Mouse (Mus musculus) T-helper 2 cell (primary cell): ENCODE measurements around the gene Setd3.

Experiments used
- in situ Hi-C: fragments of 300-600 bp; cut with MboI, MseI; formaldehyde crosslinking; loops from one replicate; pipeline ENCODE4 v1.15.1; 2025; ENCODE audit warnings: high pct_unique_total_duplicates

The Setd3 gene

DNA sequence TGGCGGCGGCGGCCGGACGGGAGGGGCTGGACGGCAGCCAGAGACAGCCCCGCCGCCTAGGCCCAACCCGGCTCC lies at the start of gene Setd3:
Gene Setd3 (minus strand): TSS at position 69 of the 75 bp plus-strand sequence.
- in situ Hi-C loops: no loop called here

DNA sequence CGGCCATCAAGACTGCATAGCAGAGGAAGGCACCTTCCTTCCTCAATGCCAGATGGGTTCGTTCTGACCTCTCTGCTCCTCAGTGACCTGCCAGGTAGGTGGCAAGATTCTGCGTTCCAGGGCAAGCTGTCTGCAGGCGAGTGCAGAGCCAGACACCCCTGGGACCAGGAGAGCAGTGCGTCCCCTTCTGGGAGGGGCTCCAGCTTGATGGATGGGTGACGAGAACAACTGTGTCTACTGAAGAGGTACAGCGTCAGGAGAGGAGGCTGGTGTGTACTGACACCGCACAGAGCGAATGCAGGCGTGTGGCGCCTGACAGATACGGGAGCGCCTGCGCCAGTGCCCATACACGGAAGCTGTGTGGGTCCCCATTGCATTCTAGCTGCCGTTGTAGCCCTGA lies 48.4 kb upstream of the Setd3 start:
- in situ Hi-C loops: no loop called here

DNA sequence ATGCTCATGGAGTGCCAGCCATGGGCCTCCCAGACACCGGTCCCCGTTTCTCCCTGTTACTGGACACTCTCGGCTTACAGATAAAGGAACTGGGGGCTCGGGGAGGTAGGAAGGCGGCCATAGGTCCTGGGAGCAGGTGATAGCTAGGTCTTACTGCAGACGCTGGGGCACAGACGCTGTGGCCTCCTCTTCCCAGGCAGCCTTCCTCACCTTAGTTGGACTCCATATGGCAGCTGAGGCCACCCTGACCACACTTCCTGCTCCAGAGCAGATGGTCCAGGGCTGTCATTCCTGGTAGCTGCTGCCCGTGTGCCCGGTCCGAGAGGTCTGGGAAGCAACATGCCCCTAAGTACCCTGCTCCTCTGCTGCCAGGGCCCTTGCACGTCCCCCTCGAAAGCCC lies 47.8 kb upstream of the Setd3 start:
- in situ Hi-C loops: no loop called here

DNA sequence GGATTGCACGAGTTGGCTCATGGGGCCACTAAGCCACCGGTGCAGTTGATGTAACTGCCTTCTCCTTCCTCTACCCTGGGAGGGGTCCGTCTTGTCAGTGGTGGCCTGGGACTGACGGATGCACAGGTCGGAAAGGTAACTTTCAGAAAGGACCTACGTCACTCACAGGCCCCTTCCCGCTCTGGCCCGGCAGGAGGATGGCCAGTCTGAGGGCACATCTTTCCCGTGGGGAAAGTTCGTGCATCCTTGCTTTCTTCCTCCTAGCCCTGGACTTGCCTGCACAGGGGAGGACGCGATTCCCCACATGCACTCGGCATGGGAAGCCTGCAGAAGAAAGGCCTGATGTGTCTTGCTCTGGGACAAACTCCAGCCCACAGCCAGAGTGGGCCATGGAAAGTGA lies 47.1 kb upstream of the Setd3 start:
- in situ Hi-C loops: no loop called here

DNA sequence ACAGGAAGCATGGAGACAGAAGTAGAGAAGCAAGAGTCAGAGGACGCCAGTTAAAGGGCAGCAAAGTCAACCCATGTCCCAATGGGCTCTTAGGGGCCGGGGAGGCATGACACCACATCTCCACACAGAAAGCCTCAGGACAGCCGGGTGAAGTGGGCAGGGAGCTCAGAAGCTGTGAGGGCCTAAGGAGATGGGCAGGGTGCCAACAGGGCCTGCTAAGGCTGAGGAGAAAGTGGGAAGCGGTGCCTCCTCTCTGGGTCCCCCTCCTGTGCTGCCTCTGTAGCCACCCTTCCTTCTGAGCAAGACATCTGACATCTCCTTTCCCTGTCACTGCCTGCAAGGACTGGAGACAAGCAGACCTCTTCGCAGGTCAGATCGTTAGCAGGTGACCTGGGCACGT lies 46.7 kb upstream of the Setd3 start:
- in situ Hi-C loops: no loop called here

DNA sequence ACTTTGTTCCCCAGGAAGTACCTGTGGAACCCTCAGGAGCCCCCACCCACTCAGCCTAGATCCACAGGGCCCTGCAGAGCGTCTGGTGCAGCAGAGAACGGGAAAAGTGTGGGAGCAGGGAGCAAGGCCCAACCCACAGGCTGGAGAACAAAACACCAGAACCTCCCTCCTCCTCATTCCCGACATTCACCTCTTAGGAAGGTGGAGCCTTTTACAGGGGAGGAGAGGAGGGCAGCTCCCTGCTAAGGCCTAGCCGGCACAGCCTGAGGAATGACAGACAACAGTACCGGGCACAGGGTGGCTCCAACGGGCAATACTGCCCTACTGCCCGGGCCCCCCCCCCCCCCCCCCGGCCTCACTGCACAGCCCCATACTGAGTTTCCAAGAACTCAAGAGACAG lies 44.2 kb upstream of the Setd3 start:
- in situ Hi-C loops: no loop called here

DNA sequence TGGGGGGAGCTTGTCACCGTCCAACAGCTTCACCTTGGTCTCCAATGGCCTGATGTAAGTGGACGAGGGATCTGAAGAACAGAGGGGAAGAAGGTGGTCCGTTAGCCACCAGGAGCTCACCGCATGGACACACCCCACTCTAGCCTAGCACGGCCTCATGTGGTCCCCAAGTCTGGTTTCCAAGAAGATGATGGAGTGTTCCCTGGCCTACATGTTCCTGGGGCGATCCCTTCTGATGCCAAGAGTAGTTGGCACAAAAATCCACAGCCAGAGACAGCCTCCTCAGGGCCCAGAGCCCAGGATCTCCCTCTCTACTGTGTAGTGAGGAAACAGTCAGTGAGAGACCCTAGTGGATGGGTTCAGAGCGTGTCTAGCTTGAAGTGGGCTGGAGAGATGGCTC lies 42.6 kb upstream of the Setd3 start:
- in situ Hi-C loops: no loop called here

DNA sequence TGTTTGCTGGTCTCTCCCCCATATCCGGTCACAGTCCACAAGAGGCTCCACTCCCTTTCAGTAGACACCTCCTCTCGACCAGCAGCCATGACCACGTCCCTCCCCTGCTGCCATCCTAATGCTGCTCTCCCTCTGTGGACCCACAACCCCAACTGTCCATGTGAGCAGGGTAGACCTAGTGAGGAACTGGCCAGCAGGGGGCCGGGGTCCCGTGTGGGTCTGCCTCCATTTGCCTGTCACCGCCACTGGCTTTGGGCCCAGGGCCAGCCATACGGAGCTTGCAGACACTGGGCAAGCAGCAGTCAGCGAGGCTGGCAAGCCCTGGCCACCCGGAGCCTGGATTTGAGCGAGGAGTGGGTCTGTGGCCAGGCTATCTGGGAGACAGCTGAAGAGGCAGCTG lies 42.1 kb upstream of the Setd3 start:
- in situ Hi-C loops: no loop called here

DNA sequence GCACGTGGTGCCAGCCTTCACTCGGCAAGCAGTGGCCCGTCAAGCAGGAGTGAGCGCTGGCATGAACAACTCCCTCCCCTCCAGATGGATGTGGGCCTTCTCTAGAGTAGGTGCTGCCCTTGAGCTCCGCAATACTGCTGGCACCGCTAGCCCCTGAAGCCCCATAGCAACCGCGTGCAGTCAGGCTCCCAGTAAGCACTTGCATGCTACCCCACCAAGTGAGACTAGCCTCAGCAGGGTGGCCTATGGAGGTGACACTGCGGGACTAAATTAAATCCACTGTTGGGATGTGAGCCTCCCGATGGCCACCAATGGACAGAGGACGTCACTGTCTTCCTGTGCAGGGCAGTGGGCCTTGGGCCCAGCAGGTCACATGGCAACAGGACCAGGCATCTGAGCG lies 41.5 kb upstream of the Setd3 start:
- in situ Hi-C loops: no loop called here

DNA sequence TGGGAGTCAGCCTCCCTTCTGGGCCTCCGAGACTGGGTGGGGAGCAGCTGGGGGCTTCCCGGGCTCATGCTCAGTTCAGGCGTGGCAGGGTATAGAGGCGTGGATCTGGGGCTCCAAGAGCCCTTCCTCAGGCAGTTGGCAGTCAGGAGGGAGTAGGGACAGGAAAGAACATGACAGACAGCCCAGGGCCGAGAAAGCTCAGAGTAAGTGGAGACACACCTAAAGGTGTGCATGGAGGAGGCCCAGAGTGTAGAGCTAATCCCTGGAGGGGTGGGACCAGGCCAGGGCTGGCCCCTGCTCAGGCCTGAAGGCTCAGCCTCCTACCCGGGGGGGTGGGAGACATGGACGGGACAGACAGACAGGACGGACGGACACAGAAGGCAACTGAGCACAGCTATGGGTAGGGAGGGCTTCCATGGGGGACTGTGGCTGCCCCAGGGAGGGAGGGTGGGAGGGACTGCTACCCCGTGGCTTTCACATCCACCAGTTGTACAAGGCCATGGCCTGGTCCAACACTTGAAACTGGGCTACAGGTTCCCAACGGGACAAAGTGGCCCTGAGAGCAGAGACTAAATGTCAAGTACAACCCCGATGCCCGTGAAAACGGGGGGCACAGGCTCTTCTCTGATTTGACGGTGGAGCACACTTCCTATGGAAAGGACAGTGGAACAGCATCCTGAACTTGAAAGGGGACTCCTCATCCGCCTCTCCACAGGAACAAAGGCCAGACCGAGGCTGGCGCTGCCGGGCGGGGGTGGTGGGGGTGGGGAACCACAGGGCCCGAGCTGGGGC lies 40.9 kb upstream of the Setd3 start:
- in situ Hi-C loops: no loop called here

DNA sequence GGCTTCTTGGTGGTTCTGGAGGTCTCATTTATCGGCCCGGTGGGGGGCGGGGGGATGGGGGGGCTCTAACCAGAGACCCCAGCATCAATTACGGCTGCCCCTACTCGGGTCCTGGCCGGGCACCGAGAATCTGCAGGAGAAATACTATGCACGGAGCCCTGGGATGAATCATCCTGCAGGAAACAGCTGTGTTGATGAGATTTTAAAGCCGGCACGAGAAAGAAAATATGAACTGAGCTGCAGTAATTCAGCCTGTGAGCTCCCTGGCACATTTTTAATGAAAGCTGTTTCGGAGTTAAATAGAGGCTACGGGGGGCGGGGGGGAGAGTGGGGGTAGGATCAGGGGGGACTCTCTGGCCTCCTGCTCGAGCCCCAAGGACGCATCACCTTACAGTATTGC lies 40.0 kb upstream of the Setd3 start:
- in situ Hi-C loops: no loop called here

DNA sequence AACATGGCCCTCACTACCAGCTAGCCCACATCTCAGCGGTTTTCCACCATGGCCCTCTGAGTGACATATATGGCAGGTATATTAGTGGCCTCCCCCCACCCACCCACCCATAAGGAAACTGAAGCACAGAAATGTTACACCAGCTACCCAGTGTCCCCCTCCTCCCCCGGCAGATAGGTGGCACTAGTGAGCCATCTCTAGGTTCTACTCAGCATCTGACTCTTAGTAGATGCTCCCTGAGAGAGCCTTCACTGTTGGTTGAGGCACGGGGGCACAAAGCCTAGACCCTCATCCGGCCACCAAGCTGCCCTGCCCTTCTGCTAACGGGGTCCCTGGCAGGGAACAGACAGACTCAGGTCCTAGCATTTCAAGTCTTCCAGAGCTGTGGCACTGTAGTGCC lies 38.5 kb upstream of the Setd3 start:
- in situ Hi-C loops: no loop called here

DNA sequence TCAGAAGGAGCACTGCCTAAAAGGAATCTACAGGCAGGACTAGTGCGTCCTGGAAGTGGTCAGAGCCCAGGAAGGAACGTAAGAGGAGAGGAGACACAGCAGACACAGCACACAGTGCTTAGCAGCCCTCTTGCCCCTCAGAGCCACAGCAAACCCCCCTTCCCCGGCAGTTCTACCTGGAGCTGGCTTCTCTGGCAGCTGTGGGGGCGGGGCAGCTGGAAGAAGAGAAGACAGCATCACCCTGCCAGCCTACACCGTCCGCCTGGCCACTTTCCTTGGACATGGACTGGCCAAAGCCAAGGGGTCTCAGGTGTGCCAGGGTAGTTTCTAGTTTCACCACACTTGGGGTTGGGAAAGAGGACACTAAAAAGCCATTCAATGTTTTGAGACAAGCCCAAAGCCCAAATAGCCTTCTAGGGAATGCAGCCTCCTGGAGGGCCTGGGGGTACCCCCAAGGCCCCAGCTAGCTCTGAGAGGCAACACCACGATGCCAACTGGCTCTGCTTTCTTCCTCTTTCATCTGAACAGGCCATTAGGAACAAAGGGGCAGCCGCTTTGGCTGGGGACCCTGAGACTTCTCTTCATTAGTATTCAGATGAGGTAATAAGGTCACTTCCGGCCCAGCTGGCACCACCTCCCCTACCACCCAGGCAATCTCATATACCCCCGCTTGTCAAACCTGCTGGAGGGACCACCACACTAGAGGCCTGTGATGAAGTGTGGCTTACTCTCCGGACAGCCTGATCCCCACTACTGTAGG lies 37.7 kb upstream of the Setd3 start:
- in situ Hi-C loops: no loop called here

DNA sequence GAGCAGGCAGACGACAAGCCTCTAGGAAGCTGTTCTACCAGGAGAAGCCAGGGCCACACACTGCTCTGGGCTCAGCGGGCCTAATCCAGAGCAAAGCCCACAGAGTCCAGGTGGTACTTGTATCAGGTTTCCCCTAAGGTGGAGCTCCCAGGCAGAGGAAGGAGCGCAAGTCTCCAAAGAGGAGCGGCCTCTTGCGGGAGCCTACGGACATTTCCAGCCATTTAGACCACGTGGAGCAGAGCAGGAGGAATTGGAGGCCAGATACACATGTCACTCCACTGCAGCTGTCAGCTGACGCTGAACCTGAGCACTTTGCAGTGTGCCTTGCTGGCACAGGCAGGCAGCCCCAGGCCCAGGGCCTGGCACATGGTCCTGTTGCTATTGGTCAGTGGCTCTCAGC lies 36.0 kb upstream of the Setd3 start:
- in situ Hi-C loops: no loop called here

DNA sequence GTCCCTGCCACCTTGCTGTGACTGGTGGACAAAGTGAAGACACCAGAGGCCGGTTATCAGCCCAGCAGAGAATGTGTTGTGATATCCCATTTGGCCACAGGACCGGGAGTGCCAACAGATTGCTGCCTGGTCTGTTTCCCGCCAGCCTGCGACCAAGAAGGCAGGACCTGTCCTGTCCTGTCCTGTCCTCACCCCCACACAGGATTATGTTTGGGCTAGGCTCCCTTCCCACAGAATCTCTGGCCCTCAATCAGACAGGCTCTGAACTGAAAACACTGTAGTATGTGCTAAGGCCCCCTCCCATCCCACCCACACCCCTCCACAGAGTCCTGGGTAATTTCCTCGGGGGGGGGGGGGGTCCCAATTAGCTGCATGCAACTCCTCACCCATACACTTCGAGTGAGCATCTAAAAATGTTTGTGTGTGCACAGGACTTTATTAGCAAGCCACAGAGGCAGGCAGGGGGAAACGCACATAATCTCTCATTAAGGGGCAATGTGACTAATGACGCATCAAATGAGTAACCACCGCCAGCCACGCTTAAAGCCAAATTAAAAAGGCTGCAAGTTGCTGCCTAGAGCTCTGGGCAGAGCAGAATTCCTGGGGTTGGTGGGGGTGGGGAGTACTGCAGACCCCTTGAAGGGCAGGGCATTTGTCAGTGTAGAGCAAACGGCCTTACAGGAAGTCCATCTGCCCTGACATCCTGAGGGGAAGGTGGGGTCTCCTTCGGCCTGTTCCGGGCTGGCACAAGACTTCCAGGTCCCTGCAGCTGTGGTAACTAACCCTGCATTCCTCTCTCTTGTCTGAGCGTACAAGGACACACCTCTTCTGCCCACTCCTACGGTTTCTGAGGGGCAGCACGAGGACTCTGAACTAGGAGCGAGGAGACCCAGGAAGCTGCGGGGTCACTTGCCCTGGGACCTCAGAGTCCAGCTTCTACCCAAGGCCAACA lies 34.3 kb upstream of the Setd3 start:
- in situ Hi-C loops: no loop called here

DNA sequence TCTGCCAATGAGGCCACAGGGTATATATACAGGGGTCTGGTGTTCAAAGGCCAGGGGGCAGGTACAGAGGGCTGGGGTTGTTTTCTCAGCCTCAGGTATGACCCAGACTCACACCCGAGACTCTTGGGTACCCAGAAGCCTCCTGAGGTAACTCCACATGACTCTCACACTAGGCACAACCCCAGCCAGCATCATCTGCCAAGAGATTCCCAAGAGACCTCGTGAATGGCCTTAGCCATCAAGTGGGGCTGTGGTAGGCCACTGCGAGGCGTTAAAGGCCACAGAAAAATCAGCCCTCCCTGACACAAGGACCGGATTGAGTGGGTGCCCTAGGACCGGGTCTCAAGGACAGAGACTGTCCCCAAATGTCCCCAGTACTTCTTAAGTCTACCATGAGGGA lies 33.4 kb upstream of the Setd3 start:
- in situ Hi-C loops: no loop called here

DNA sequence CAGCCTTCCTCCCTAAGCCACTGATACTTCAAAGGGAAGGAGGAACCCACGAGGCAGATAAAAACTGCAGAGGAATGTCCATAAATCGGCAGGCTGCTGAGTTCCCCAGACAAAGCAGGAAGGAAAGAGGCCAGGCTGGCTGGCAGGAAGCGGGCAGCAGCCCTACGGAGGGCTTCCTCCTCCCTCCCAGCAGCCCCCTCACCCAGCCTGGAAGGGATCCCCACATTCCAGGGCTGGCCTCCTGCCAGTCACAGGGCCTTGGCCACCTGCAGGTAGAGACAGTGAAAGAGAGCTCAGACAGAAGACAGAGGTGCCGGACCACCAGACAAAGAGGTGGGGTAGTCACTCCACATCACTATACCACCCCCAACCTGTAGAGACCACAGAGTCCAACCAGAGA lies 33.0 kb upstream of the Setd3 start:
- in situ Hi-C loops: no loop called here

DNA sequence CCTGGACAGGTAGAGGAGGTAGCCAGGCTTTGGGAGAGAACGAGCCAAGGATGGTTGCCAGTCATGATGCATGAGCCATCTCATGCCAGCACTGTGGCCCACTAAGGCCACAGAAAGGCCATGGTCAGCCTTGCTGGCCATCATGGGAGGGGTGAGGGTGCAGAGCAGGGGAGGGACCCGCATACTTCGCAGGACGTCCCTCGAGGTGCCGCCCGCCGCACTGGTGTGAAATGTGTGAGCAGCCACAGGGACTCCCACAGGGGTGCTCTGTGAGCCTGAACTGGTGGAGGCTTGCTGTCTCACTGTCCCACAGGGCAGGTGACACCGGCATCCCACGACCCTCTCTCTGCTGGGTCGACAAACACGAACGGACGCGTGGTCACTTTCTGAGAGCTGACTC lies 31.5 kb upstream of the Setd3 start:
- in situ Hi-C loops: no loop called here

DNA sequence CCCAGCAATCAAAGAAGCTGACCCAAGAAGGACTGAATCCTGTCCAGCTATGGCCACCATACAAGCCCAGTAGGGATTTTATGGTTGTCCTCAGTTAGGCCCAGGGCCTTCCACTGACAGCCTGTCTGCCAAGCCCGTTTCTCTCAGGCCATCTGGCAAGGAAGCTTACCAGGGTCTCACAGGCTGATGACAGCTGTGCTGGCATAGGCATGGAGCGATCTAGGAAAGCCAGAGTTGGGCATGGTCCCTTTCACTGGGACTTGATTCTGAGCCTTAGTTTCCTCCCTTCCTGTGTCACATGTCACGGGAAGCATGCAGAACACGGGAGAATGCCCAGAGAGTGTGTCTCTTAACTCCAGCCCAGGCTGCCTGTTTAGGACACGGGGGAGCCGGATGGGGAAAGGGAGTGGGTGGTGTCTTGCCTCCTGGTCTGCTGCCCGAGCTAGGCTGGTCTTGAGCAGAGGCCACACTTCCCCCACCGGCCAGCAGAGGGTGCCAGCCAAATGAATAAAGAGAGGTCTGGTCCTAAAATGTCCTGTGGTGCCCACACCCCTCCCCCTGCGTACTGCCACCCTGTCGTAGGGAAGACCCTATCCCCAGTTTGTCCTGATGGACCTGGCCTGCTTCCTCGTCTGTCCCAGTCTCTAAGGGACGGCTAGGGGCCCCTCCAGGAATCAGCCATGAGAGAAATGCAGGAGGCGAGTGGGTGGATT lies 29.8 kb upstream of the Setd3 start:
- in situ Hi-C loops: no loop called here

DNA sequence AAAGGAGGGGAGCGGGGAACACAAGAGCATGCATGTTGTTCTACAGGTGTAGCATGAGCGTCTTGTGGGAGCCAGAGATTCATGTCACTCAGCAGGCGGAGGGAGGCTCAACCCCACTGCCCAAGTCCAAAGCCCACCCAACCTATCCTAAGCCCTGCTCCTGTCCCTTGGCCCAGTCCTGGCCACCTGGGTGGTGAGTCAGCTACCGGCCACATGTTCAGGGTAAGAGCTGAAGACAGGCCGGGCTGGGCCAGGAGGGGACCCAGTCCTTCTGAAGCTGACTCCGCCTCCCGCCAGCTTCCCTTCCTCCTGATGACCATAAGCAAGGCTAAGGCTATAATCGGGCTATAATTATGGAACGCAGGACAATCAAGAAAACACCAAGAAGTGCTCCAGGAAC lies 29.1 kb upstream of the Setd3 start:
- in situ Hi-C loops: no loop called here

DNA sequence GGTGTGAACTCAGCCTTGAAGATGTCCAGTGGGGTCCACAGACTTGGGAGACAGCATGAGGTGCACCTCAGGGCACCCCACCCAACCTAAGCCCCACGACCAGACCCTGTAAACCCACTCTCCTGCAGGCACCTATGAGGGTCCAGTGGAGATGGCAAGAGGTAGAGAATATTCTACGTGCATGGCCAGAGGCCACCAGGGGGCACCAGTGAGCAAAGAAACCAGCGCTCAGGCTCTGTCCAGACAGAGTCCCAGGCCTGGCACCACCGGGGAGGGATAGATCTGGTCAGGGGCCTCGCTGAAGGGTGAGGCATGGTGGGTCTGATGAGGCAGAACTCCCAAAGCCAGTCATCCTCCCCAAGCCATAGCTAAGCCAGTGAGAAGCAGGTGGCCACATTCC lies 27.5 kb upstream of the Setd3 start:
- in situ Hi-C loops: no loop called here

DNA sequence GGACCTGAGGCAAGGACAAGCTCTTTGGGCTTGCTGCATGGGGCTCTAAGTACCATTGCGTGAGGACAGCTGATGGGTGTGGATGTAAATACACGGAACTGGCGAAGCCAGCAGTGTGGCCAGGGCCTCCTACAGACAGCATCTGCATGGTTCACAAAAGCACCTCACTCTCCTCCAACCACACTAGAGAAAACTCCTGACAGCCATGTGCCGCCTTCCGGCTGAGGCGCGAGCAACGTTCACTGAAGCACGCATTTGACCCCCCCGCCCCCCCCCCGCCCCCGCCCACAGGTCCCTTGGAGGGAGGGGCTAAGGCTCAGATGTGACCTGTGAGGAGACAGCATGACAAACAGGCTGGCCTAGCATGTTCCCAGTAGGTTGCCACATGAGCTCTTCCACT lies 25.9 kb upstream of the Setd3 start:
- in situ Hi-C loops: loop anchor here (5.0 kb wide), 1 partner anchor 92 kb away; no protein-coding TSS in a partner anchor
